Comparison of ENCODE assay signal across 37 mouse cellular contexts in the genomic region with DNA sequence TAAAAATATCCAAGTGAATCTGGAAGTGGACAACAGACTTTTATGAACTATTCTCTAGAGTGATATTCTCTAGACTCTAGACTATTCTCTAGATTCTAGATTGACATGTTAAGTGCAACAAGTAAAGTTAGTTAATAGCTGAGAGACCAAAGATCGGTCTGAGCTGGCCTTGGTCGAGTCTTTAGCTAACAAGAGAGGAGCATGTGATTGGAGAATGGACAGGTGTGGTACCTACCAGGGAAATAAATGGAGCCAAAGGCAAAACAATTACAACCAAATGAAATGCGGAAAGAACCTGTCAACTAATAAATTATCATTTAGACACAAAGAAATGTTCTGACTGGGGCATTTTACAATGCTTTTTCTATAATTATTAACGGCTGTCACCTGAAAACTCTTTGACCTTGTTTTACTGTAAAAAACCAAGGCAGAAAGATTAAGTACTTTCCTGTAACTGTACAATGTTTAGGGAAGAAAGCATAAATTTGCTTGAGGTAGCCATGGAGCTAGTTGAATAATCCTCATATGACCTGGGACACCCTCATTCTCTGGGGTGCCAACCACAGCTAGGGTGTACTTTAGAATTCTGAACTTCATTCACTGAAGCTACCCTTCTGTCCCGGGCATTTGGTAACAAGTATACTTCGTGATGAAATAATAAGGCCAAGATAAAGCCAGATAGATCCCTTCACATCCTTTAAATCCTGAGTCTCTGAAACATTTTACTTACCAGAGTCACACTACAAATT. TPM values are rescaled to one million over a fixed set of nuclear protein-coding genes. Genes with fewer than 3 reads are reported as not detected.
"Had no signal": no experiment of that assay in that cellular context is flagged by ENCODE, and none has a peak within 500 bp of the region (broad histone marks: within the 10 kb centered on the region; RNA-seq: fewer than 3 reads in every experiment).

No protein-coding gene starts in this region.

- DNase-seq: forebrain, postnatal 0 days; gastrocnemius, postnatal 14 days; gastrocnemius, postnatal 36 days; heart, adult 11 months; heart, adult 2 months; heart, postnatal 14 days; heart, postnatal 36 days; kidney, adult 18-20 months; kidney, adult 8-10 months; kidney, postnatal 14 days; kidney, postnatal 36 days; liver; liver, embryonic 13.5 days had no signal

- H3K27ac ChIP-seq: heart, adult 2 months; heart, embryonic 13.5 days; heart, embryonic 15.5 days; hindbrain, embryonic 13.5 days; hindbrain, embryonic 15.5 days; hindbrain, postnatal 0 days; kidney, postnatal 0 days; layer of hippocampus, adult 2 months; left cerebral cortex, adult 2 months; limb, embryonic 10.5 days; limb, embryonic 12.5 days had no signal

- H3K4me3 ChIP-seq: heart, adult 2 months; heart, embryonic 13.5 days; heart, embryonic 15.5 days; hindbrain, embryonic 13.5 days; hindbrain, embryonic 15.5 days; layer of hippocampus, adult 2 months; left cerebral cortex, adult 2 months; limb, embryonic 10.5 days; limb, embryonic 12.5 days; liver, embryonic 13.5 days; liver, embryonic 15.5 days had no signal

- H3K4me1 ChIP-seq: heart, embryonic 13.5 days; heart, embryonic 15.5 days; hindbrain, embryonic 13.5 days; hindbrain, embryonic 15.5 days; limb, embryonic 10.5 days; limb, embryonic 12.5 days had no signal

- H3K36me3 ChIP-seq: heart, embryonic 13.5 days; heart, embryonic 15.5 days; hindbrain, embryonic 13.5 days; hindbrain, embryonic 15.5 days; limb, embryonic 10.5 days; limb, embryonic 12.5 days; liver, embryonic 13.5 days; liver, embryonic 15.5 days had no signal

- H3K4me2 ChIP-seq: heart, embryonic 11.5 days; heart, embryonic 13.5 days; heart, embryonic 15.5 days; hindbrain, embryonic 13.5 days; hindbrain, embryonic 15.5 days; limb, embryonic 12.5 days had no signal

- ATAC-seq: forebrain, postnatal 0 days; hindbrain, postnatal 0 days had no signal

- H3K27me3 ChIP-seq: heart, embryonic 13.5 days; heart, embryonic 15.5 days; hindbrain, embryonic 13.5 days; hindbrain, embryonic 15.5 days; limb, embryonic 12.5 days; liver, embryonic 13.5 days; liver, embryonic 15.5 days had no signal

- H3K9me3 ChIP-seq: heart, embryonic 13.5 days; heart, embryonic 15.5 days; hindbrain, embryonic 13.5 days; hindbrain, embryonic 15.5 days; limb, embryonic 10.5 days; limb, embryonic 12.5 days; liver, embryonic 13.5 days; liver, embryonic 15.5 days had no signal

- H3K9ac ChIP-seq: forebrain, postnatal 0 days; heart, embryonic 13.5 days; heart, embryonic 15.5 days; hindbrain, embryonic 13.5 days; hindbrain, embryonic 15.5 days; limb, embryonic 12.5 days; liver, embryonic 13.5 days; liver, embryonic 15.5 days had no signal

RNA-seq across cellular contexts. Expression of gene Gm5269, which starts 13.4 kb away (rescaled TPM):
- total RNA-seq: forebrain, postnatal 0 days; gastrocnemius, adult 18-20 months; gastrocnemius, adult 8-10 months; gastrocnemius, postnatal 14 days; gastrocnemius, postnatal 36 days; heart, adult 2 months; heart, postnatal 14 days; heart, postnatal 36 days; hematopoietic stem cell, adult 5-6 weeks; hindbrain, postnatal 0 days; layer of hippocampus, adult 2 months; layer of hippocampus, postnatal 10 days; layer of hippocampus, postnatal 25 days; left cerebral cortex, adult 2 months; left cerebral cortex, postnatal 14 days; left cerebral cortex, postnatal 36 days had no signal
- polyA plus RNA-seq: forebrain, postnatal 0 days; gonadal fat pad, adult 2 months; heart, adult 2 months; heart, embryonic 11.5 days; heart, embryonic 13.5 days; heart, embryonic 15.5 days; heart, postnatal 0 days; hindbrain, embryonic 11.5 days; hindbrain, embryonic 13.5 days; hindbrain, embryonic 15.5 days; hindbrain, postnatal 0 days; kidney, embryonic 14.5 days; kidney, postnatal 0 days; limb, embryonic 10.5 days; limb, embryonic 12.5 days; limb, embryonic 14.5 days; liver, embryonic 13.5 days; liver, embryonic 15.5 days had no signal
